Mouse (Mus musculus) heart, adult 2 months (tissue): ENCODE data around the gene Asic2. TPM values are rescaled to one million over a fixed set of nuclear protein-coding genes. Genes with fewer than 3 reads are reported as not detected.
"Not testable (repeated sequence)": the region's sequence is repeated elsewhere in the genome, so short reads cannot be mapped to it uniquely, and the experiment has no call there.

ENCODE experiments used
- DNase-seq, 2 experiments: peaks; one replicate each; pipeline ENCODE4 v3.0.0; 2021
- H3K27ac ChIP-seq: fragments of 200-600 bp; 2 replicates; pipeline ENCODE4 v1.8.1; 2022
- H3K27me3 ChIP-seq: fragments of 200-500 bp; 2 replicates; pipeline ENCODE4 v1.6.1; 2012; ENCODE audit warnings: mild to moderate bottlenecking, low read length, inconsistent platforms, mixed read lengths; ENCODE audit not compliant: control insufficient read depth, insufficient read depth
- H3K36me3 ChIP-seq: fragments of 200-500 bp; 2 replicates; pipeline ENCODE4 v1.6.1; 2012; ENCODE audit warnings: low read length, inconsistent platforms; ENCODE audit not compliant: control insufficient read depth, insufficient read depth
- H3K4me1 ChIP-seq: fragments of 200-500 bp; 2 replicates; pipeline ENCODE4 v1.6.1; 2011; ENCODE audit warnings: low read length; ENCODE audit not compliant: control insufficient read depth, insufficient read depth
- H3K4me3 ChIP-seq: fragments of 200-600 bp; 2 replicates; pipeline ENCODE4 v1.8.1; 2022
- H3K79me2 ChIP-seq: fragments of 200-500 bp; replicated peaks from 2 replicates; pipeline ENCODE4 v1.6.1; 2012; ENCODE audit warnings: mild to moderate bottlenecking, inconsistent platforms, low read length, moderate library complexity, mixed read lengths; ENCODE audit not compliant: control insufficient read depth, insufficient read depth
- H3K9ac ChIP-seq: fragments of 200-500 bp; 2 replicates; pipeline ENCODE4 v1.6.1; 2012; ENCODE audit warnings: low read depth, mild to moderate bottlenecking, control low read depth, inconsistent platforms, low read length, mixed read lengths
- CTCF ChIP-seq: fragments of 200-600 bp; IDR thresholded peaks from 2 replicates; pipeline ENCODE4 v1.8.1; 2022; ENCODE audit warnings: antibody characterized with exemption, mild to moderate bottlenecking, moderate library complexity
- EP300 ChIP-seq: fragments of 200-500 bp; IDR thresholded peaks from 2 replicates; pipeline ENCODE4 v1.6.1; 2011; ENCODE audit warnings: low read depth, low read length, control low read depth; ENCODE audit not compliant: insufficient read depth
- POLR2A ChIP-seq: fragments of 200-500 bp; IDR thresholded peaks from 2 replicates; pipeline ENCODE4 v1.6.1; 2011; ENCODE audit warnings: mild to moderate bottlenecking, low read depth, low read length, control low read depth; ENCODE audit not compliant: insufficient read depth
- WGBS: fragments of 180-500 bp; shearing (Covaris S2); methylation state at CpG from one replicate; pipeline ENCODE4 v1.1.7; 2018; 5-methylcytosine and 5-hydroxymethylcytosine counted together
- intact Hi-C: fragments of 180-260 bp; cut with DNase I; formaldehyde crosslinking; loops from one replicate; pipeline ENCODE4 v1.15.1; 2025
- polyA plus RNA-seq: library from polyadenylated mRNA; depleted of rRNA; stranded (reverse); fragments of >200 nt; gene quantifications from 2 replicates; pipeline ENCODE4 v1.2.3, GENCODE M21; 2012
- total RNA-seq, 2 experiments: library from RNA; stranded (reverse); gene quantifications; 2 replicates each; pipeline ENCODE4 v1.2.3; 2021

The Asic2 gene
- total and polyA plus RNA-seq, 3 experiments = not detected

GRCm38 (mm10) chr11:81361040-81361439 lies 607.2 kb downstream of the Asic2 start:
- H3K4me1 ChIP-seq = no peaks in the 10 kb centered on the region
- H3K36me3 ChIP-seq = no peaks in the 10 kb centered on the region
- no peak overlapping the region for H3K4me3 ChIP-seq
- no peaks in the 10 kb centered on the region for H3K79me2 ChIP-seq
- no peaks in the 10 kb centered on the region for H3K27me3 ChIP-seq
- no peak for DNase-seq
- no peak overlapping the region for H3K27ac ChIP-seq
- H3K9ac ChIP-seq = no peak overlapping the region
- TF ChIP-seq POLR2A (no peak), CTCF (no peak), EP300 (no peak)
- intact Hi-C loops = no loop called here
- 29% methylated on average over 4 of the region's 4 CpGs for WGBS

GRCm38 (mm10) chr11:81350498-81350897 lies 617.8 kb downstream of the Asic2 start:
- DNase-seq, H3K4me3 ChIP-seq, H3K4me1 ChIP-seq, intact Hi-C loops, H3K79me2 ChIP-seq, H3K27me3 ChIP-seq, H3K36me3 ChIP-seq, H3K9ac ChIP-seq, H3K27ac ChIP-seq: not testable (repeated sequence)
- WGBS = 51% methylated on average over 6 of the region's 6 CpGs

GRCm38 (mm10) chr11:81331977-81332376 lies 636.3 kb downstream of the Asic2 start:
- TF ChIP-seq POLR2A = no peak
- TF ChIP-seq EP300 = no peak
- no peak for TF ChIP-seq CTCF
- Histone ChIP-seq H3K36me3 (no peaks in the 10 kb centered on the region), H3K4me3 (no peak overlapping the region), H3K4me1 (no peaks in the 10 kb centered on the region), H3K79me2 (no peaks in the 10 kb centered on the region), H3K27ac (no peak overlapping the region), H3K27me3 (no peaks in the 10 kb centered on the region), H3K9ac (no peak overlapping the region)
- WGBS = 61% methylated on average over 2 of the region's 2 CpGs
- no peak for DNase-seq
- intact Hi-C loops = no loop called here

GRCm38 (mm10) chr11:81330982-81331381 lies 637.3 kb downstream of the Asic2 start:
- H3K79me2 ChIP-seq = no peaks in the 10 kb centered on the region
- H3K27ac ChIP-seq = no peak overlapping the region
- H3K4me3 ChIP-seq = no peak overlapping the region
- no peaks in the 10 kb centered on the region for H3K4me1 ChIP-seq
- WGBS = 87% methylated on average over 3 of the region's 3 CpGs
- no peaks in the 10 kb centered on the region for H3K27me3 ChIP-seq
- no peaks in the 10 kb centered on the region for H3K36me3 ChIP-seq
- no peak for TF ChIP-seq POLR2A
- TF ChIP-seq EP300 = no peak
- TF ChIP-seq CTCF = no peak
- no peak overlapping the region for H3K9ac ChIP-seq
- no peak for DNase-seq
- intact Hi-C loops = no loop called here

GRCm38 (mm10) chr11:81328088-81328487 lies 640.2 kb downstream of the Asic2 start:
- TF ChIP-seq EP300 (no peak), CTCF (no peak), POLR2A (no peak)
- no peaks in the 10 kb centered on the region for H3K27me3 ChIP-seq
- H3K4me3 ChIP-seq = no peak overlapping the region
- no peaks in the 10 kb centered on the region for H3K4me1 ChIP-seq
- H3K79me2 ChIP-seq = no peaks in the 10 kb centered on the region
- WGBS = 71% methylated on average over 5 of the region's 5 CpGs
- no peak overlapping the region for H3K27ac ChIP-seq
- H3K36me3 ChIP-seq = no peaks in the 10 kb centered on the region
- H3K9ac ChIP-seq = no peak overlapping the region
- intact Hi-C loops = no loop called here
- DNase-seq = no peak

- Histone ChIP-seq H3K4me1 (no peaks in the 10 kb centered on the region), H3K27me3 (no peaks in the 10 kb centered on the region), H3K27ac (no peak overlapping the region), H3K79me2 (no peaks in the 10 kb centered on the region), H3K36me3 (no peaks in the 10 kb centered on the region), H3K9ac (no peak overlapping the region), H3K4me3 (no peak overlapping the region)
- no peak for DNase-seq
- WGBS = 74% methylated on average over 4 of the region's 4 CpGs
- TF ChIP-seq POLR2A (no peak), EP300 (no peak), CTCF (no peak)
- intact Hi-C loops = no loop called here
Measured at GRCm38 (mm10) chr11:81323146-81323545, 645.1 kb downstream of the Asic2 start.
